Mouse (Mus musculus): ENCODE data around the gene Rab39. TPM values are rescaled to one million over a fixed set of nuclear protein-coding genes. Genes with fewer than 3 reads are reported as not detected.

The Rab39 gene
- polyA plus RNA-seq (2017; shearing (Covaris generic)): 0.12 TPM

DNA sequence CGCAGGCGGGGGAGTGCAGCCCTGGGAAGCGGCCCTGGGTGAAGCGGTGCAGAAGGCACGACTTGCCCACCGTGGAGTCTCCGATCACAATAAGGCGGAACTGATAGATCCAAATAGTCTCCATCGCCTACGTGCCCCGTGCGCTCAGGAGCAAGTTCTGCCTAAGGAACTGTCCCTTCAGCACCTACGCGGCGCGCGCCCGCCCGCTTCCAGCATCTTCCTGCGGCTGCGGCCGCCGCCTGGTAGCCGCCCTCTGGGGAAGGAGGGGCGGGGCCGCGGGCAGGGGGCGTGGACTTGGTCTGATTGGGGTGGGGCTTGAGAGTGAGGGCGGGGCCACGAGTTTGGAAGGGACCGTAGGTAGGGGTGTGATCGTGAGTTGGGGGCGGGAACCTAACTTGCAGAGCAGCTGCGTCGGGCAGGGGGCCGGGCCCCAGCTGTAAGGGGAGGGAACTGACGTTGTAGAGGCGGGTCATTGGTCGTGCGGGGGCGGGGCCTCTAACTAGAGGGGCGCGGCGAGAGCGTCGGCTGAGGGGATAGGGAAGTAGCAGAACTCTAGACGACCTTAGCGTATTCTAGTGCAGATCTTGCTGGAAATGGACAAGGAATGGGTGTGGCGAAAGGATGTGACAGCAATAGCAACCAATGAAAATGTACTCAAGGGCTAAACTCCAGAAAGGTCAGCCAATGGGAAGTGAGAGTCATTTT, at the start of gene Rab39:
Gene Rab39, minus strand, starts transcription at position 241 of the 705 bp plus-strand sequence.

DNA sequence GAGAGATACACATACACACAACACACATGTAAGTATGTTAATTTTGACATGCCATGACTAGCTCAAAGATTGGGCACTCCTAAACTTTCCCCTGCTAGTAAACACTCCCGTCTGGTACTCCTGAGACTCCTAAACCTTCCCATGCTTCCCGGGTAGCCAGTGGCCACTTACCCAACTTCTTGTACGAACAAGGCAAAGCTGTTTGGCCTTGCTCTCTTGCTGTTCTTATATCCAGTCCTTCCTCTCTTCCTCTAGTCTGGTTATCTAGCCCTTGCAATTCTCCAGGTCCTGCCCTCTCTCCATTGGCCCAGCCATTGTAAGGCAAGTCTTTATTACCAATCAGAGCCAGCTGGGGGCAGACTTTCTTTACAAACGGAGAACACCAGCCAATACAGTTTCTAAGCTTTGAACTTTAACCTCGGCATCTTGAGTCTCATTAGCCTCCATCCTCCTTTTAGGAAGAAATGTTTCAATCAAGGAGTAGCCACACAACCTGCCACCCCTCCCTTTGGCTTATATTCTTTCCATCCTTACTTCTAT, 36.3 kb downstream of the Rab39 start, which contains the start of gene Cul5:
Gene Cul5, minus strand, starts transcription at position 335 of the 540 bp plus-strand sequence.

Other genes starting within 250 kb of the Rab39 start
- 28.3 TPM for gene Atm, start 169.5 kb downstream of the Rab39 start, polyA plus RNA-seq (2017; shearing (Covaris generic))
- gene Npat, start 169.2 kb downstream of the Rab39 start, polyA plus RNA-seq (2017; shearing (Covaris generic)): 17.1 TPM
- gene Acat1, start 95.8 kb downstream of the Rab39 start, polyA plus RNA-seq (2017; shearing (Covaris generic)): 69.5 TPM
- 40.5 TPM for gene Cul5, start 36.2 kb downstream of the Rab39 start, polyA plus RNA-seq (2017; shearing (Covaris generic))
- 18.0 TPM for gene Slc35f2, start 65.3 kb upstream of the Rab39 start, polyA plus RNA-seq (2017; shearing (Covaris generic))
- gene Sln, start 143.9 kb upstream of the Rab39 start, polyA plus RNA-seq (2017; shearing (Covaris generic)): not detected